Mouse (Mus musculus): ENCODE data around the gene BC028528.

DNA sequence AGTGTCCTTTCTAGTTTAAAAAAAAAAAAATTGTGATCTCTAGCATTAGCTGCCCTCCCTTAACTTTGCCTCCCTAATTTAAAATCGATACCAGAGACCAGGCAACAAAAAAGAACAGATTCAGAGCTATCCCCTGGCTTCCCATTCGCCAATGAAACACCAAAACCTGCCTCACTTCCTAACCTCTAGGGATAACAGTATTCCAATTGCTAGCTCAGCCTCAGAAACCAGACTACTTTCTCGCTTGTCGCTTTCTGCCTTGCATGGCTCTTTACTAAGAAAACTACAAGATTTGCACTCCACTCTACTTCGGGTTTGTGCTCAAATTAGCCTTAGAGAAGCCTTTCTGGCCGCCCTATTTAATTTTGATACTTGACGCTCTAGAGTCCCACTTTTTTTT lies 35.7 kb downstream of the BC028528 start:
- no peak for TF ChIP-seq GATA1 (IDR thresholded peaks at IDR 0.05; ENCODE audit: borderline replicate concordance, low read length)
- TF ChIP-seq FLI1 (IDR thresholded peaks at IDR 0.05; ENCODE audit: low read length) = no peak
